Mouse (Mus musculus) left cerebral cortex, adult 9 months (tissue): Measurements from ENCODE around the gene 9530002B09Rik.

Experiments
- DNase-seq, 2 experiments: peaks; one replicate each; pipeline ENCODE4 v3.0.0; 2022; ENCODE audit warnings: low spot score in 2 of 2

Gene 9530002B09Rik

DNA sequence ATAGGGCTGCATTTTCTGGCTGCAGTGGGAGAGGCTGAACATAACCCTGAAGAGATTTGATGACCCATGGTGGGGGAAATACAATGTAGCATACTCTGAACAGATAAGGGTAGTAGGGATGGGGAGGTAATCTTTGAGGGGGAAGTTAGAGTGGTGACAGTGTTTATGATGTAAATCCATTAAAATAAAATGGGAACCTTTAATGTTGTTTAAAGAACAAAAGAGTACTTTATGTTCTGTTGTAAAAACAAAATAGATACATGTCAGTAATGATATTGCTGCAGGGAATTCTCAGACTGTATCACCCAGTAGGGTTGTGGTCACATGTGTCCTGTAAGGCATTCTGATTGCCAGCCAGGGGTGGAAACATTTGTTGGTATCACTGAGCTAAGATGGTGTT, at the start of gene 9530002B09Rik:
9530002B09Rik (plus strand) TSS at position 301 of the 400 bp plus-strand sequence.
- no peak for DNase-seq
